Mouse (Mus musculus): Measurements from ENCODE around the gene AC141477.1. TPM values are rescaled to one million over a fixed set of nuclear protein-coding genes. Genes with fewer than 3 reads are reported as not detected.
A peak's percentile ranks its signal among the peaks of the same experiment; 100 is the strongest.

AC141477.1 gene
- polyA plus RNA-seq, 1 experiment, result not detected

DNA sequence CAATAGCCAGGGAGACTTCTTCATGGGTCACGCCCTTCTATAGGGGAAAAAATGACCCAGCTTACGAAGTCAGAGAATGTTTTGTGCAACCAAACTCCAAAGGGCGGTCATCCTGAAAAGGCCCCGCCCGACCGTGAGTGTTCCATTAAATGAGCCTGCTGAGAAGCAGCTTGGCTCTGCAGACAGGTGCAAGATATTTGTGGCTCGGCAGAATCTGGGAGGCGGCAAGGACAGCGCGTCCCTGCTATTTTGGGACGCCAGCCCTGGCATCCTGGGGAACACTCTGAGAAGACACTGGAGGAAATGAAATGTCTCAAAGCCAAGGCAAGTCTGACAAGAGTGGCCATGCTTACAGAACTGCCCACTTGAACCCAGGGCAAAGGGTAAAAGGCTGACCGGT, 23.4 kb downstream of the AC141477.1 start:
- peak; percentile 34 to 50 for DNase-seq (ENCODE audit: extremely low spot score in 1 of 2, low spot score in 1 of 2)

GRCm38 (mm10) chr10:76408520-76408919, 31.7 kb downstream of the AC141477.1 start:
- DNase-seq (ENCODE audit: extremely low spot score in 1 of 2, low spot score in 1 of 2), result peak in 1 of 2 experiments; percentile 18

DNA sequence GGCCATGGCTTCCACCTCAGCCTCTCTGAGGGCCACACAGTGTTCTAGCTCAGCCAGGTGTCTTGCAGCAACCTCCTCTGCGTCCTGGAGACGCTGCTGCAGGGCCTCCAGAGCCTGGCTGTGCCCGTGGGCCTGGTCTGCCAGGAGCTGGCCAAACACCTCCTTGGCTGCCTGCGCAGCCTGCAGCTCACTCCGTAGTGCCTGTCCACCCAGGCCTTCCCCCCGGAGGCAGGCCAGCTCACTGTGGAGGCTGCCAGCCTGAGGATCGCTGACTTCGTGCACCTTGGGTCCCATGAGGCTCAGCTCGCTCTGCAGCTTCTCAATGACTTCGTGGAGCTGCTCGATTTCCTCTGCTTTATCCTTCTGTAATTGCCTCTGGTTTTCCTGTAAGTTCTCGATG, 47.6 kb downstream of the AC141477.1 start:
- no peak for DNase-seq (ENCODE audit: extremely low spot score in 1 of 2, low spot score in 1 of 2)

DNA sequence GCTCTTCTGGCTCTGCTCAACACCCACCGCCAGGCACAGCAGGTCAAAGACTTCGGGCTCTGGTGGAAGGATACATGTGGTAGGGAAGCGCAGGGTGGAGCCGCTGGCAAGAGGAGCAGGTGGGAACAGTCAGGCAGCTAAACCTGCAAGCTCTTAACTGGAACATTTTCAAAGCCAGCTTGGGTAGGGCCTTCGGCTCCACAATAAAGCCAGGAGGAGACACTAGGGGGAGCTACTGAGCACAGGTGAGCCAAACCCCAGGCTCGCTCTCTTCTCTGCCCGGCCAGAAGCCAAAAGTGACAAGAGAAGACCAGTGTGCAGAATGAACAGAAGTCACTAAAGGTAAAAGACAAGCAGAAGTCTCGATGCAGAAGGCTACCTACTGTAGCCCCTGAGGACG, 48.5 kb downstream of the AC141477.1 start:
- DNase-seq (ENCODE audit: extremely low spot score in 1 of 2, low spot score in 1 of 2), result peak in 1 of 2 experiments; percentile 50

DNA sequence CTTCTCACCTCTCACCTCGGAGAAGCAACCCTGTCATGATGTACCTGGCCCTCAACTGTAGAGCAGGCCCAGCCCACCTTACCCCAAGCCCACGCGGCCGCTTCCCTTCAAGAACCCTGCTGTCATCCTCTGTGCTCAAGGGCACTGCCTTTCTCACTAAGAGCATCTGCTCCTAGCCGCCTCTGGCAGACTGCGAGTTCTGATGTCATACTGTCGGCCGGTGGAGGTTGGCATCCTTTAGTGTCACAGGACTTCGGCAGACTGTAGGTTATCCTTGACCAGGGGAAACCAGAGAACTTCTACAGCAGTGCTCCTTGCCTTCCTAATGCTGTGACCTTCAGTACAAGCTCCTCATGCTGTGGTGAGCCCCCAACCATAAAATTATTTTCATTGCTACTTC, 49.1 kb downstream of the AC141477.1 start:
- no peak for DNase-seq (ENCODE audit: extremely low spot score in 1 of 2, low spot score in 1 of 2)

Other genes with a start within 250 kb of the AC141477.1 start
- gene Prmt2, start 202.6 kb downstream of the AC141477.1 start, polyA plus RNA-seq (2012; rRNA removed), result 91.5 and 98.4 TPM in 2 replicates
- 241 and 271 TPM in 2 replicates for gene S100b, start 186.6 kb downstream of the AC141477.1 start, polyA plus RNA-seq (2012; rRNA removed)
- gene Dip2a, start 95.2 kb downstream of the AC141477.1 start, polyA plus RNA-seq (2012; rRNA removed), result 39.2 and 43.1 TPM in 2 replicates
- 22.8 and 24.3 TPM in 2 replicates for gene Pcnt, start 2.3 kb upstream of the AC141477.1 start, polyA plus RNA-seq (2012; rRNA removed)
- gene 2610028H24Rik, start 8.6 kb upstream of the AC141477.1 start, polyA plus RNA-seq (2012; rRNA removed), result not detected in 2 replicates
- 49.5 and 51.7 TPM in 2 replicates for gene Mcm3ap, start 28.5 kb upstream of the AC141477.1 start, polyA plus RNA-seq (2012; rRNA removed)
- gene Ybey, start 28.7 kb upstream of the AC141477.1 start, polyA plus RNA-seq (2012; rRNA removed), result 3.0 and 3.6 TPM in 2 replicates
- 27.3 and 29.2 TPM in 2 replicates for gene Lss, start 91.1 kb upstream of the AC141477.1 start, polyA plus RNA-seq (2012; rRNA removed)
- 0.44 and 0.46 TPM in 2 replicates for gene Spatc1l, start 121.8 kb upstream of the AC141477.1 start, polyA plus RNA-seq (2012; rRNA removed)
- 0.02 TPM in 1 of 2 replicates, not detected in the other for gene Ftcd, start 135.2 kb upstream of the AC141477.1 start, polyA plus RNA-seq (2012; rRNA removed)
- gene Col6a2, start 183.2 kb upstream of the AC141477.1 start, polyA plus RNA-seq (2012; rRNA removed), result 18.1 and 22.4 TPM in 2 replicates